Mouse (Mus musculus) frontal cortex, postnatal 10 days (tissue): ENCODE measurements around the gene Obp2a.
"Not testable (repeated sequence)": the region's sequence is repeated elsewhere in the genome, so short reads cannot be mapped to it uniquely, and the experiment has no call there.

Source experiments
- DNase-seq, 2 experiments: peaks; one replicate each; pipeline ENCODE4 v3.0.0; 2022; ENCODE audit warnings: low spot score in 2 of 2, mixed read lengths in 1 of 2

Obp2a gene

GRCm38 (mm10) chr2:25709791-25710190 lies 9.9 kb downstream of the Obp2a start:
- DNase-seq = not testable (repeated sequence)

DNA sequence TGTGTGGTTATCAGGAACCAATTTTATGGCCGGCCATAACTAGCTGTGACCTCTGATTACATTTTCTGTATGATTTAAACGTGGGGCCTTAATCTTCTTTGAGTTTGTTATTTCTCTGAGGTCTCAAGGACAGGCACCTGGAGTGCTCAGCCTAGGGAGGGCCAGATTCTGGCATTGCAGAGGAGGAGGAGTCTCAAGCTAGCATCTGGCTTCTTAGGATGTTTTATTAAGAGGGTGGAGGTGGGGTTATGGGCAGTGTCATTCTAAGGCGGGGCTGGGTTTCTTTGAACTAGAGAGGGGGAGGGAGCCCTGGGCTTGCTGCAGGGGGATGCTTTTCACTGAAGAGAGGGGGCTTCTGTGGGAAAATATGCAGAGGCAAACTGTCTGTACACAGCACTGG lies 11.8 kb downstream of the Obp2a start:
- DNase-seq = not testable (repeated sequence)

DNA sequence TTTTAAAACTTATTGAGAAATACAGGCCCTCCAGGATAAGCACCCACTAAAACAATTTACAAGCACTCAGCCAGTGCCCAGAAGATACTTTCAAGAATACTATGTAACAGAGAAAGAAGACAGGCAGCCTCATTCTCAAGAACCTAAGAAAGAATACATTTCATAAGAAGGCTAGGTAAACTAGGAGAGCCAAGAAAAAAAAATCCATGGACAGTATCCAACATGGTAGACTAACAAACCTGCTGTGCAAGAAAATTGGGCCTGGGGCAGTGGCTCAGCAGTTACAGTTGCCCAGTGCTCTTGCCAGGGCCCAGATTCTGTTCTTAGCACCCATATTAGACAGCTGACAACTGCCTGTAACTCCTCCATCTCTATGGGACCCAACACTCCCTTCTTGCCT lies 17.4 kb downstream of the Obp2a start:
- no peak for DNase-seq

DNA sequence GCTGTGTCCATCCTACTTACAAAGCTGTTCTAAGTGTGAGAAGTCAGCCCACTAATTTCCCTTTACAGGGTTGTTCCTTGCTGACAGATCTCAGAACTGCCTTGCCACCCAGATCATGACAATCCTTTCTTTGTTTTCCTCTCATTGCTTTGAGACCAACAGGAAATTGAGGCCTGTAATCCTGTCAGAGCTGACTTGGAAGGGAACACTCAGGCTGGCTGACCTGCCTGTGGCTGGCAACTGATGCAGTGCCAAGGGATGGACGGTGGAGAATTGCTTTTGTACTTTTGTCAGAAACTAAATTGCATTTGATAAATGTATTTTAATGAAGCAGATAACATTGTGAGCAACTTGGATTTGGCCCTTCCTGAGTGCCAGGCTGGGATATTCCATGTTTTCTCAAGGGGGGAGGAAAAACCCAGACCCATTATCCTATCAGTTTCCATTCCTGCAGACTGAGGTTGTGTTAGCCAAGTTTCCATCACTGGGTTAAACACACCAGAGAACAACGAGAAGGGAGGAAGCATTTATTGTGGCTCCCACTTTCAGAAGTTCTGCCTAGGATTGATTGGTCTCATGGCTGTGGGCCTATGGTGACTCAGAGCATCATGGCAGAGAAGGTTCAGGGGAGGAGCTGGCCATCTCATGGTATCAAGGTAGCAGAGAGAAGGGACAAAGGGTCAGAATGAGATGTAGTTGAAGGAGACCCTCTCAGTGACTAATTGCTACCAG lies 33.5 kb downstream of the Obp2a start:
- no peak for DNase-seq

DNA sequence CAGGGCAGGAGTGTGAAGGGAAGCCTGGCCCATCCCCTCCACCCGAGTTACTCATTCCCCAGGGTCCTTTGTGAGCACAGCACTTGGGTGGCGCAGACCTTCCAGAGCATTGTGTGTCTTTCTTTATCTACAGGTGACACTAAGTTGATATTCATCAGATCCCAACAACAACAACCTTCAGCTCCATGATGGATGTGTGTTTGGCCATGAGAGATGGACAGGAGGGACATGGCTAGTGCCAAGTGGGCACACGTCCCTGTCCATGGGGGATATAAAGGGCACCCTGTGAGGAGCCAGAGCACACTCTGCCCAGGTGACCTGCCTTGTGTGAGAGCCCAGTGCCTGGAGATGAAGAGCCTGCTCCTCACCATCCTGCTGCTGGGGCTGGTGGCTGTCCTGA lies 36.9 kb downstream of the Obp2a start, which contains the start of gene Obp2b:
Gene Obp2b, plus strand, starts transcription at position 301 of the 400 bp plus-strand sequence.
- not testable (repeated sequence) for DNase-seq

DNA sequence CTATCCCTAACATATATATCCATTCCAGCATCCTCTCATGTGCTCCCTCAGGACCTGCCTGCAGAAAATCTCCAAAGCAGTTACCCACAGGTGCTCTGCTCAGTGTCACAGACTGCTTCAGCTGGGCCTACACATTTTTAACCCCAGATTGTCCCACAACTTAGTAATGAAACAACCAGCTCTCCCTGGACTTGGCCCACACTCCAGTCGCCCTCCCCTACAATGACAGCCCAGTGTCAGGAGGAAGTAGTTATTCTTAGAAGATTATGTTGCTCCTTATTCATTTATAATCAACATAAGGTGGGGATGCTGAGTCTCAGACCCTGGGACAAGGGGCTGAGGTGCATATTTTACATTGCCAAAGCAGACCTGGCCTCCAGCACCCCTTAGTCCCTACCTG lies 41.8 kb downstream of the Obp2a start:
- no peak for DNase-seq
